In genomic region chr5:142963705-142964494, GRCm38 (mm10) we compare ENCODE assay signal across 8 mouse cellular contexts. TPM values are rescaled to one million over a fixed set of nuclear protein-coding genes. Genes with fewer than 3 reads are reported as not detected.
DNase-seq lines count a peak whose midpoint lies in the region; ATAC-seq and TF ChIP-seq lines count a peak whose summit lies in the region.

No protein-coding gene starts in this region.

- no peak for TF ChIP-seq EP300 in stomach, postnatal 0 days (optimal IDR thresholded peaks at IDR 0.05)

- peak overlapping the region; percentile 98; the same call in 1 of the 2 replicates for H3K9ac ChIP-seq in embryonic facial prominence, embryonic 11.5 days (replicated peaks; ENCODE audit: low read length)
- H3K9ac ChIP-seq in hindbrain, embryonic 15.5 days = peak overlapping the region; percentile 87
- H3K9ac ChIP-seq in liver, embryonic 15.5 days = no peak overlapping the region
- 0 out of 2 replicates have a peak overlapping the region, but pooled peaks have one; percentile 35 for H3K9ac ChIP-seq in stomach, postnatal 0 days (ENCODE audit: low read length)

- H3K9me3 ChIP-seq in embryonic facial prominence, embryonic 11.5 days (replicated peaks; ENCODE audit: control insufficient read depth, low read length) = no peaks in the 10 kb centered on the region
- no peaks in the 10 kb centered on the region for H3K9me3 ChIP-seq in hindbrain, embryonic 15.5 days
- H3K9me3 ChIP-seq in liver, embryonic 15.5 days (replicated peaks) = no peaks in the 10 kb centered on the region
- H3K9me3 ChIP-seq in stomach, postnatal 0 days (ENCODE audit: control insufficient read depth, low read length) = no peaks in the 10 kb centered on the region

- peaks cover 3% of the 10 kb centered on the region for H3K4me1 ChIP-seq in embryonic facial prominence, embryonic 11.5 days (ENCODE audit: control insufficient read depth, insufficient read depth, low read length)
- H3K4me1 ChIP-seq in hindbrain, embryonic 15.5 days (replicated peaks) = peaks cover 59% of the 10 kb centered on the region
- H3K4me1 ChIP-seq in liver, embryonic 15.5 days (replicated peaks) = peaks cover 30% of the 10 kb centered on the region
- H3K4me1 ChIP-seq in stomach, postnatal 0 days (replicated peaks; ENCODE audit: control insufficient read depth, insufficient read depth) = peaks cover 6% of the 10 kb centered on the region; the same call in 1 of the 2 replicates

- DNase-seq in embryo, embryonic 10 days (ENCODE audit: low spot score) = peak; percentile 44
- DNase-seq in embryo, embryonic 9.5 days (ENCODE audit: extremely low spot score) = no peak
- DNase-seq in 3T3-L1 (ENCODE audit: low read depth, low spot score) = peak; percentile 98
- DNase-seq in embryonic facial prominence, embryonic 11.5 days (ENCODE audit: low spot score) = peak; percentile 66
- DNase-seq in stomach, postnatal 0 days (ENCODE audit: low spot score) = peak; percentile 54
- no peak for DNase-seq in cerebellum, postnatal 25 days

- peak overlapping the region; percentile 89 for H3K4me2 ChIP-seq in embryonic facial prominence, embryonic 11.5 days (ENCODE audit: low read depth, low read length)
- peak overlapping the region; percentile 95 for H3K4me2 ChIP-seq in hindbrain, embryonic 15.5 days
- peak overlapping the region; percentile 63 for H3K4me2 ChIP-seq in liver, embryonic 15.5 days
- H3K4me2 ChIP-seq in stomach, postnatal 0 days (replicated peaks; ENCODE audit: low read depth) = peak overlapping the region; percentile 69

- ATAC-seq in embryonic facial prominence, embryonic 11.5 days (replicated peaks; ENCODE audit: insufficient number of reproducible peaks, low FRiP score, low TSS enrichment, low read depth) = no peak
- no peak for ATAC-seq in hindbrain, embryonic 15.5 days (ENCODE audit: low FRiP score, low read depth)
- ATAC-seq in liver, embryonic 15.5 days (ENCODE audit: insufficient read depth) = no peak
- no peak for ATAC-seq in stomach, postnatal 0 days (ENCODE audit: low FRiP score, low TSS enrichment)

- 57% methylated on average over 17 of the region's 17 CpGs for WGBS in embryonic facial prominence, embryonic 11.5 days
- WGBS in hindbrain, embryonic 15.5 days = 11% methylated on average over 17 of the region's 17 CpGs
- WGBS in liver, embryonic 15.5 days (ENCODE audit: insufficient replicate concordance) = 46% methylated on average over 17 of the region's 17 CpGs
- 25% methylated on average over 17 of the region's 17 CpGs for WGBS in stomach, postnatal 0 days

- no peaks in the 10 kb centered on the region for H3K27me3 ChIP-seq in embryonic facial prominence, embryonic 11.5 days (ENCODE audit: control insufficient read depth, insufficient read depth, low read length)
- H3K27me3 ChIP-seq in hindbrain, embryonic 15.5 days = no peaks in the 10 kb centered on the region
- peaks cover 56% of the 10 kb centered on the region for H3K27me3 ChIP-seq in liver, embryonic 15.5 days
- no peaks in the 10 kb centered on the region for H3K27me3 ChIP-seq in stomach, postnatal 0 days (ENCODE audit: control insufficient read depth, insufficient read depth, low read length)

- H3K27ac ChIP-seq in embryonic facial prominence, embryonic 11.5 days (replicated peaks; ENCODE audit: low read depth, low read length) = no peak overlapping the region
- peak overlapping the region; percentile 92 for H3K27ac ChIP-seq in hindbrain, embryonic 15.5 days (replicated peaks)
- H3K27ac ChIP-seq in liver, embryonic 15.5 days (replicated peaks) = no peak overlapping the region
- peak overlapping the region; percentile 90 for H3K27ac ChIP-seq in stomach, postnatal 0 days (replicated peaks)

- no peak for TF ChIP-seq CTCF in stomach, postnatal 0 days (IDR thresholded peaks at IDR 0.05; ENCODE audit: low read depth)

- peak overlapping the region; percentile 100 for H3K4me3 ChIP-seq in embryonic facial prominence, embryonic 11.5 days (ENCODE audit: low read depth, low read length)
- H3K4me3 ChIP-seq in hindbrain, embryonic 15.5 days = peak overlapping the region; percentile 68
- peak overlapping the region; percentile 54; the same call in 1 of the 2 replicates for H3K4me3 ChIP-seq in liver, embryonic 15.5 days (replicated peaks)
- H3K4me3 ChIP-seq in stomach, postnatal 0 days (ENCODE audit: low read depth, low read length) = peak overlapping the region; percentile 72

- peaks cover 9% of the 10 kb centered on the region for H3K36me3 ChIP-seq in embryonic facial prominence, embryonic 11.5 days (replicated peaks; ENCODE audit: control insufficient read depth, insufficient read depth, low read depth, low read length)
- H3K36me3 ChIP-seq in hindbrain, embryonic 15.5 days = 0 out of 2 replicates have a peak, but pooled peaks cover 13% of the 10 kb centered on the region
- H3K36me3 ChIP-seq in liver, embryonic 15.5 days (replicated peaks) = no peaks in the 10 kb centered on the region
- H3K36me3 ChIP-seq in stomach, postnatal 0 days (ENCODE audit: control insufficient read depth, insufficient read depth, low read length) = no peaks in the 10 kb centered on the region

RNA-seq across cellular contexts. Expression of gene Fscn1, which starts 3.8 kb away (rescaled TPM):
- 520 and 537 TPM in 2 replicates for polyA plus RNA-seq in embryonic facial prominence, embryonic 11.5 days (2014; fragmentation: Nextera tagmentation; extraction: Ambion mirVana)
- polyA plus RNA-seq in hindbrain, embryonic 15.5 days (2015; fragmentation: Nextera tagmentation; extraction: Ambion mirVana) = 488 and 506 TPM in 2 replicates
- 23.0 and 23.4 TPM in 2 replicates for polyA plus RNA-seq in liver, embryonic 15.5 days (2015; fragmentation: Nextera tagmentation; extraction: Ambion mirVana)
- 42.0 and 42.7 TPM in 2 replicates for polyA plus RNA-seq in stomach, postnatal 0 days (2015; fragmentation: Nextera tagmentation; extraction: Ambion mirVana)

RNA-seq across cellular contexts. Expression of gene Actb, which starts 57.3 kb away (rescaled TPM):
- polyA plus RNA-seq in embryonic facial prominence, embryonic 11.5 days (2014; fragmentation: Nextera tagmentation; extraction: Ambion mirVana) = 16,388 and 16,949 TPM in 2 replicates
- 13,458 and 13,965 TPM in 2 replicates for polyA plus RNA-seq in hindbrain, embryonic 15.5 days (2015; fragmentation: Nextera tagmentation; extraction: Ambion mirVana)
- polyA plus RNA-seq in liver, embryonic 15.5 days (2015; fragmentation: Nextera tagmentation; extraction: Ambion mirVana) = 5,733 and 6,728 TPM in 2 replicates
- polyA plus RNA-seq in stomach, postnatal 0 days (2015; fragmentation: Nextera tagmentation; extraction: Ambion mirVana) = 14,823 and 16,187 TPM in 2 replicates

Comparison
In these comparisons a context has a peak if more than half of its experiments do, and no peak if none do; other contexts are left out.
1. DNase-seq: peak in embryo, embryonic 10 days (single experiment), 3T3-L1 (single experiment), embryonic facial prominence, embryonic 11.5 days (single experiment) and stomach, postnatal 0 days (single experiment); none in embryo, embryonic 9.5 days (single experiment) and cerebellum, postnatal 25 days (0 of 2).
2. H3K27ac ChIP-seq: peak in hindbrain, embryonic 15.5 days (single experiment) and stomach, postnatal 0 days (single experiment); none in embryonic facial prominence, embryonic 11.5 days (single experiment) and liver, embryonic 15.5 days (single experiment).
3. RNA of gene Fscn1, which starts 3.8 kb away (polyA plus RNA-seq): 520 to 537 TPM in embryonic facial prominence, embryonic 11.5 days and 488 to 506 TPM in hindbrain, embryonic 15.5 days; 42.0 to 42.7 TPM in stomach, postnatal 0 days and 23.0 to 23.4 TPM in liver, embryonic 15.5 days; every median in the first group is over 10 times any median in the second.
4. Peak in every context shown above with its lines, with median percentiles within 50 percentile points of each other: H3K4me2 ChIP-seq and H3K4me3 ChIP-seq.